Mouse (Mus musculus) cerebellum, adult 18-20 months (tissue): ENCODE results near the gene Nfkbie.
A peak's percentile ranks its signal among the peaks of the same experiment; 100 is the strongest.

Experiments
- DNase-seq, 2 experiments: peaks; one replicate each; pipeline ENCODE4 v3.0.0; 2021

The Nfkbie gene

GRCm38 (mm10) chr17:45584096-45584896 is 28.8 kb downstream of the Nfkbie start:
- peak; percentile 70 to 73 for DNase-seq

GRCm38 (mm10) chr17:45584939-45585678 is 29.6 kb downstream of the Nfkbie start:
- peak; percentile 72 to 84 for DNase-seq

DNA sequence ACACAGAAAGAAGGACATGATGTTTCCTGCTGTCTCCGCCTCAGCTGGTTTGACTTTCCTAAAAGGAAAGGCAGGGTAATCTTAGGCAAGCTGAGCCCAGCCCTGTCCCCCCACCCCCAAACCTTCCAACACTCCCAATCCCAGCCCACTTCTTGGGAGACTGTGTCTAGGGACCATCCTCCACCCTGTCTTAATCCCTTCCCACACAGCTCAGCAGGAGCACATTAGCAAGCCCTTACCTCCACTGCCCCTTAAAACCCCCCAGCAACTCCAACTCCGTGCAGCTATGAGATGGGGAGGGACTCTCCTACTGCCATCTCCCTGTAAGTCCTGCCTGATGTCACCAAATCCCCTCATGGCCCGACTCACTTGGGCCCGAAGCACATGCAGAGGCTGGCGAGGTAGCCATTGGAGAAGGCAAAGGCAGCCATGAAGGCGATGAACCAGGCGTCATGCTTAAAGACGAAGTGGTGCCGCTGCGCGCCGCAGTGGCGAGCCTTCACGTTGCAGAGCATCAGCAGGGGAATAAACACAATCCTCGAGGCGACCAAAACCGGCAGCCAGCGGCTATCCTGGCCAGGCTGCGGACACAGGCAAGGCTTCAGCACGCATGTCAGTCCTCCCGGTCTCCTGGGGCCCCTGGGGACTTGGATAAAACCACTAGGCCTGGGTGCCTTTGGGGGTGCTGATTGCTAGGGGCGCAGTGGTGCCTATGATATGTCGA is 30.4 kb downstream of the Nfkbie start:
- peak in 1 of 2 experiments; percentile 11 for DNase-seq

GRCm38 (mm10) chr17:45586449-45586837 is 30.9 kb downstream of the Nfkbie start:
- peak in 1 of 2 experiments; percentile 29 for DNase-seq

- peak in 1 of 2 experiments; percentile 2 for DNase-seq
Observed at GRCm38 (mm10) chr17:45588370-45588769, 32.9 kb downstream of the Nfkbie start.

GRCm38 (mm10) chr17:45589236-45589635 is 33.7 kb downstream of the Nfkbie start:
- peak; percentile 52 to 54 for DNase-seq

- peak in 1 of 2 experiments; percentile 22 for DNase-seq
Observed at GRCm38 (mm10) chr17:45589844-45590243, 34.3 kb downstream of the Nfkbie start.

DNA sequence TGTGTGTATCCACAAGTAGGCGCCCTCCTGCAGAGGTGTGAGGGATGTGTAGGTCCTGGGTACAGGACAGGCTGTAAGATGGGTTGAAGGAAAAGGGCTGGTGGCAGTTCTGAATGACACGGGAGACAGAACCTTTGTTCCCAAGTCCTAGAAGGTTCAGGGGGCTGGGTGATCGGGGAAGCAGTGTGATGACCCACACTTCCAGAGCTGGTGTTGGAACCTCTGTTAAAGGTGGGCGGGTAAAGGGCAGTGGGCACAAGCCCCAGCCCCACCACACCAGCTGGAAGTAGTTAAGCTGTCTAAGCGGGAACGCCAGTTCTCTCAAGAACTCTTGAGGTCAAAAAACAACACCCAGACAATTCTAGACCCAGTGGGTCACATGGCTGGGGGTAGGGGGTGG is 34.9 kb downstream of the Nfkbie start:
- peak in 1 of 2 experiments; percentile 6 for DNase-seq

DNA sequence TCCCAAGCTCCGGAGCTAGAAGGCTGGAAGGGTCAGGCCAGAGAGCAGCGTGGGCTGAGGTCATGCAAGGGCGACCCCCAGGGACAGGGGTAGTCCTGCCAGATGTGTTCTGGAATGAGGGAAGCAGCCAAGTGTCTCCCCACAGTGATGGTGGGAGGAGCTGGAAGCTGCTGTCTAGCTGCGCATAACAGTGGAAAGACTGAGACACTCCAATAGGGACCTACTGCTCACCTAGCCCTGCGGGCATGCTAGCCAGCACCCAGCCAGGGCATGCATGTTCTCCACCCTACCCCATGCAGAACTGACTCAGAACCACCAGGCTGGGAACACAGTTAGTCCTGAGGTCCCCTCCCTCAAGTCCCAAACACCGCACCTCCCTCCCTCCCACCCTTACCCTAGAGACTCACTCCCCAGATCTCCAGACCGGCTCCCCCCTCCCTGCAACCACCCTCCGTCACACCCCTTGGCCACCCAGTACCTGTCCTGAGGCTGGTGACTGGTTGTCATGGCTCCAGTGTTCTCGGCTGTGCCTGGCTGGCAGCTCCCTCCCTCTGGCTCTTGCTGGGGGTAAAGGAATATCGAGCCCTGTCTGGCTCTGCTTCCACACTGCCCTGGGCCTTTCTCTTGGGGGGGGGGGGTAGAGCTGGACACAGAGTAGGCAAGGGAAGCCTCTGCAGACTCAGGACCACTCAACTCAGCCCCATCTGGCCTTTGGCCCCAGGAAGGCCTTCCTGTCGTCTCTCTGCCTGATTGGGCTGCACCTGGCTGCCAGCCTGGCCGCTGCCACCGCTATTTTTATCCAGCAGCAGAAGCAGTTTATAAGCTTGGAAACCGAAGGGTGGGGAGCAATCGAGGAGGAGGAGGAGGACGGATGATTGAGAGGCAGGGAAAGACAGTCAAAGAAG is 36.5 kb downstream of the Nfkbie start:
- DNase-seq: peak; percentile 59 to 61

DNA sequence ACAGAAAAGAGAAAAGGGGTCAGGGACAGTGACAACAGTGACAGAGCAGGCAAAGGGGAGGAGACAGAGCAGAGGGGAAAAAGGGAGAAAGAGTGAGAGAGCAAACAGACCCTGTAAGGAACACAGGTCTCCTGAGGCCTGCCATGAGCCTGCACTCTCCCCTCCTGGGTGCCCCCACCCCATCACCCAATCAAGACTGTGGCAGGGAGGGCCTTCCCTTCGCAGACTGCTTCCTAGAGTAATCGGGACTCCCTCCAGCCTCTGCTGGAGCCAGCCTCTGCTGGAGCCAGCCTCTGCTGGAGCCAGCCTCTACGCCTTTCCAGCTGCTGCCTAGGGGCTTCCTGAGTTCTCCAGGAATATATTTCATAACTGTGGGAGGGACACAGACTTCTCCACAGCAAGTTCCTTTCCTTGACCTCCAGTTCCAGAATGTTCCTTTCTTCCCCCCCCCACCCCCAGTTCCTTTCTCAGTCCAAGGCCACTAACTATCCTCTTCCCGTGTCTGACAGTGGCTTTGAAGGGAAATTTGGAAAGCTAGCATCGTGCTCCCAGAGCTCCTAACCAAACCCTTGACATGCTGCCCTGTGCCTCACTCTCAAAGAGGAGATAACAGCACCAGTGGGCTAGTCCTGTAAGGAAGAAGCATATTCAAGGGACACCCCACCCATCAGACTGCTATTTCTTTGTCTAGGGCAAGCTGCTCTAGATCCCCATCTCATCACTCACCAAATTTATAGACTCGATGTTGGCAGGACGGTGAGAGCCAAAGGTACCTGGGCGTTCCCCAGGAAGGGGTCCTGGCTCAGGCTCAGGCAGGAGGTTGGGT is 37.3 kb downstream of the Nfkbie start:
- peak; percentile 33 to 49 for DNase-seq

GRCm38 (mm10) chr17:45593479-45593878 is 38.0 kb downstream of the Nfkbie start:
- DNase-seq: peak; percentile 17 to 37

- DNase-seq: peak in 1 of 2 experiments; percentile 15
Observed at GRCm38 (mm10) chr17:45594195-45594594, 38.7 kb downstream of the Nfkbie start.

DNA sequence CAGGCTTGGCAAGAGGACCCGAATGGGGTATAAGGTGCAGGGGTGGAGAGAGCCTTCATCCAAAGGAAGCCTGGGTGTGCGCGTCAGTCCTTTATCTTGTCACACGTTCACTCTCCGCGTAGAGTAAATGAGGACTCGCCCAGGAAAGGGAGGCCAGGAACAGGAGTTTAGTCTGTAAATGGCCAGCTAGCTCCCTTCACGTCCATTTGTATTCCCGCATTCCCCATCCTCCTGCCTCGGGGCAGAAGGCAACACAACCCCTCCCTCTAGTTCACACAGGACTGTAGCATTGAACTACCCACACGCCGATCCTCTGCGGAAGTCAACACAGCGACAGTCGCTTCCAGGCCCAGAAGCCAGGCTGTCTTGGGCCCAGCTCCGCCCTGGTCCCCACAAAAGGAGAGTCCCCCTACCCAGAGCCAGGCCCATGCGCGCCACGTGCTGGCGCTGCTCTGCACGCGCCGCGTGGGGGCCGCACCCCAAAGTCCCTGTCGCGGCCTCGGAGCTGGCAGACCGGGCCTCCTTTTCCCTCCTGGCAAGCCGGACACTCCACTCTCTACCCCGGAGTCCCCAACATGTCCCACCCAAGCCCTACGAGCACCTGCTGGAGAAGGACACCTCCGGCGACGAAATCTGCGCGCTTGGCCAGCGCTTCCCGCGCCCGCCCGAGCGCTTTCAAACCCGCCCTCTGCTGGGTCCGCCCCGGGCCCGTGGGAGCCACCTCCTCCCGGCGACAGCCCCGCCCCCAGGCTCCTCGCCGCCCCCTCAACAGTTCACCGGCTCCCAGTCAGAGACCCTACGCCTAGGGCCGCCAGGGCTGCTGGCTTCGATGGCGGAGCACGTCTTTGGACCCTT is 39.6 kb downstream of the Nfkbie start:
- DNase-seq: peak; percentile 78 to 79

GRCm38 (mm10) chr17:45595736-45596390 is 40.4 kb downstream of the Nfkbie start:
- peak in 1 of 2 experiments; percentile 47 for DNase-seq

DNA sequence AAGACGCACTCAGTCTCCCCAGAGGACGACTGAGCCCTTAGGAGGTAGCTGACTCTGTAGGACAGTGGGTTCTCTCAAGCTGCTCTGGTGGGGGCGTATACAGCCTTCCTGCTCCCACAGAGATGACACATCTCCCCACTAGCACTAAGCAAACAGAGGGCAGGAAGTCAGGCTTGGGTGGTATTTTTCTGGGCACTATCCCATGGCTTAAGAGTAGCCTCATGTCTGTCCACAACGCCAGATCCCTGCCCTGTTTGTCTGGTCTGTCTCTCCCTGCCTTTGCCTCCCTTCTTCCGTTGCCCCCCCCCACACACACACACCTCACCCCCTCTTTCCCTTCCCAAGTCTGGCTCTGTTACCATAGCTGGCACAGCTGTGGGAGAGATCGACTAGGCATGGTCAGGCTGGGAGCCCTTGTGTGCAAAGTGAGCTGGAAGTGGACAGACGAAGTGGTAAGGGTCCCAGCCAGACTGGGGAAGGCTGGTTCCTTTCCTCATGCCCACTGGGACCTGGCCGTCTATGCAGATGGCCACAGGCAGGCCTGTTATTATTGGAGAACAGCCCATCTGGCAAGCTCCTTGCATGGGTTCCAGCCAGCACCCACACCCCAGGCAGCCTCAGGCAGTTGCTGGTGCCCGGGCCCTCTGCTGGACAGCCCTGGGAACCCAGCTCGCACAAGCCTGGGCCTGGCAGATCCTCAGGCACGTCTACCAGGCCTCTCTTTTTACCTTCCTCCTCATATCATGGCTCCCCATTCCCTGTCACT is 41.3 kb downstream of the Nfkbie start:
- DNase-seq: peak; percentile 70 to 71

- peak; percentile 22 to 31 for DNase-seq
Observed at GRCm38 (mm10) chr17:45597787-45598186, 42.3 kb downstream of the Nfkbie start.

- DNase-seq: peak in 1 of 2 experiments; percentile 10
Observed at GRCm38 (mm10) chr17:45598376-45598775, 42.9 kb downstream of the Nfkbie start.

GRCm38 (mm10) chr17:45598891-45599290 is 43.4 kb downstream of the Nfkbie start:
- no peak for DNase-seq
